Mouse (Mus musculus) hindbrain, postnatal 0 days (tissue): ENCODE measurements around the gene Lmnb2. TPM values are rescaled to one million over a fixed set of nuclear protein-coding genes. Genes with fewer than 3 reads are reported as not detected.

Experiments
- ATAC-seq: fragments of 200-750 bp; cut with Nextera tagmentation; 2 replicates; pipeline ENCODE4 v1.8.0; 2017; ENCODE audit warnings: mild to moderate bottlenecking, moderate TSS enrichment, moderate library complexity
- DNase-seq: peaks from one replicate; pipeline ENCODE4 v3.0.0-alpha.2; 2015; ENCODE audit warnings: low spot score
- H3K27ac ChIP-seq: fragments of 300-500 bp; sonication (generic); 2 replicates; pipeline ENCODE4 v1.5.1; 2014; ENCODE audit warnings: mild to moderate bottlenecking
- H3K27me3 ChIP-seq: fragments of 300-500 bp; sonication (generic); 2 replicates; pipeline ENCODE4 v1.6.1; 2014; ENCODE audit warnings: low read length, mixed read lengths; ENCODE audit not compliant: insufficient read depth
- H3K36me3 ChIP-seq: fragments of 300-500 bp; sonication (generic); 2 replicates; pipeline ENCODE4 v1.6.1; 2014; ENCODE audit warnings: low read length, mixed read lengths; ENCODE audit not compliant: insufficient read depth
- H3K4me1 ChIP-seq: fragments of 300-500 bp; sonication (generic); 2 replicates; pipeline ENCODE4 v1.6.1; 2014; ENCODE audit warnings: antibody characterized with exemption, low read length, mixed read lengths; ENCODE audit not compliant: insufficient read depth
- H3K4me2 ChIP-seq: fragments of 300-500 bp; sonication (generic); 2 replicates; pipeline ENCODE4 v1.6.1; 2014; ENCODE audit warnings: low read depth, mild to moderate bottlenecking, low read length, moderate library complexity, mixed read lengths
- H3K4me3 ChIP-seq: fragments of 300-500 bp; sonication (generic); 2 replicates; pipeline ENCODE4 v1.5.1; 2014; ENCODE audit warnings: low read length
- H3K9ac ChIP-seq: fragments of 300-500 bp; sonication (generic); replicated peaks from 2 replicates; pipeline ENCODE4 v1.6.1; 2014; ENCODE audit warnings: mild to moderate bottlenecking, low read length, moderate library complexity, mixed read lengths
- H3K9me3 ChIP-seq: fragments of 300-500 bp; sonication (generic); 2 replicates; pipeline ENCODE4 v1.6.1; 2016; ENCODE audit warnings: low read length, mixed read lengths
- CTCF ChIP-seq: IDR thresholded peaks from 2 replicates; pipeline ENCODE4 v1.5.1; 2016; ENCODE audit warnings: antibody characterized with exemption, control low read depth, low read depth
- WGBS: fragments of 180-500 bp; shearing (Covaris S2); extraction: QIAGEN DNeasy Blood & Tissue Kit; methylation state at CpG from one replicate; pipeline ENCODE4 v1.1.7; 2014; 5-methylcytosine and 5-hydroxymethylcytosine counted together
- polyA plus RNA-seq: library from polyadenylated mRNA; unstranded; fragments of >200 nt; fragmentation: Nextera tagmentation; extraction: Ambion mirVana; gene quantifications from 2 replicates; pipeline ENCODE4 v1.2.1, GENCODE M21; 2015
- total RNA-seq: library from RNA; depleted of rRNA; stranded (reverse); fragments of >200 nt; gene quantifications from 2 replicates; pipeline ENCODE4 v1.2.3, GENCODE M21; 2014; rRNA removed

Lmnb2 gene
- total RNA-seq (42.3 and 43.2 TPM in 2 replicates), polyA plus RNA-seq (24.8 and 25.6 TPM in 2 replicates)

DNA sequence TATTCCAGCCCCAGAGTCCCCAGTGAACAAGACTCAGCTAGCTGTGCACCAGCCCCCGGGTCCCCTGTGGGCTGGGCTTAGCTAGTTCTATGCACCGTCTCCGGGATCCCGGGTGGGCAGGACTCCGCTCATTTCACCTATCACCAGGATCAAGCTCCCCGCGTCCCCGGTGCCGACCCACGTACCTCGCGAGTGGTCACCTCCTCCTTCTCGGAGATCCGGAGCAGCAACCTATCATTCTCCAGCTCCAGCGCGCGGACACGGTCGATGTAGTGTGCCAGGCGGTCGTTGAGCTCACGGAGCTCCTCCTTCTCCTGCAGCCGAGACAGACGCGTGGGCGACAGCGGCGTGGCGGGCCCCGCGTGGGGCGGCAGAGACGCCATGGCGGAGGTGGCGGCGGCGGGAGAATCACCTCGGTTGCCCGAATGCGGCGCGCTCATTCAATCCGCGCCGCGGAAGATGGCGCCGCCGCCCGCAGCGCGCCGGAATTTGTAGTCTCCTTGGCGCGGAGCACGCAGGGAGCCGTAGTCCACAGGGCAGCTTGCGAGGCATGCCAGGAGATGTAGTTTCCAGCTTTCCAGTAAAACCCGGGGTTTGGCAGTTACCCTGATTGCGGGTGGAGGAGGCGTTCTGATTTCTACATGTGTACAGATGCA lies at the start of gene Lmnb2:
Gene Lmnb2 (minus strand): TSS at position 467 of the 656 bp plus-strand sequence.
- H3K9me3 ChIP-seq = no peaks in the 10 kb centered on the region
- H3K36me3 ChIP-seq = no peaks in the 10 kb centered on the region
- TF ChIP-seq CTCF = 0 out of 2 replicates have a peak, but pooled peaks have one; percentile 1
- no peaks in the 10 kb centered on the region for H3K27me3 ChIP-seq
- peak within 1 kb of the TSS; percentile 86 for H3K9ac ChIP-seq
- H3K27ac ChIP-seq = peak within 1 kb of the TSS; percentile 85
- ATAC-seq (peak; percentile 78), DNase-seq (peak; percentile 94)
- H3K4me1 ChIP-seq = peaks cover 7% of the 10 kb centered on the region; the same call in 1 of the 2 replicates
- H3K4me2 ChIP-seq = peak within 1 kb of the TSS; percentile 91
- peak within 1 kb of the TSS; percentile 94 for H3K4me3 ChIP-seq
- WGBS = under 1% methylated on average over 61 of the region's 61 CpGs

GRCm38 (mm10) chr10:80967101-80967656 lies 49.1 kb upstream of the Lmnb2 start:
- TF ChIP-seq CTCF = no peak
- Histone ChIP-seq H3K4me2 (no peak overlapping the region), H3K9me3 (no peaks in the 10 kb centered on the region), H3K9ac (no peak overlapping the region), H3K27ac (no peak overlapping the region), H3K27me3 (no peaks in the 10 kb centered on the region), H3K4me3 (no peak overlapping the region), H3K36me3 (no peaks in the 10 kb centered on the region), H3K4me1 (peaks cover 1% of the 10 kb centered on the region; the same call in 1 of the 2 replicates)
- 43% methylated on average over 3 of the region's 3 CpGs for WGBS
- ATAC-seq = no peak
- DNase-seq = peak; percentile 66

DNA sequence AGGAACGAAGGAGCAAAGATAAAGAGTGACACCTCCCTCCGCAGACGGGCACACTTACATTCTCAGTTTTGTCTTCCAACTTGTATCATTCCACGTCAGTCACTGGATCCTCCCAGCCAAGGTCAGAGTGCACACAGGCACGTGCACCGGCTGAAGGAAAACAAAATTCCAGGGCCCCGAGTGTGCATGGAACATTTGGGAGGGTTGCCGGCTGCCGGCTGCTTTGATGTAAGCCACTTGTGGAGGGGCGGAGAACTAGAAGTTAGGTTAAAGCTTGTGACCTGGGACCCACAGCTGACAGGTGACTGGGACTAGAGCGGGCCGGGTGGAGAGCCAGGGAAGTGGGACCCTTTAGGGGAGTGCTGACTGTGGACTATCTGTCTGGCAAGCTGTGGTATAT lies 48.3 kb upstream of the Lmnb2 start:
- Histone ChIP-seq H3K36me3 (no peaks in the 10 kb centered on the region), H3K9ac (no peak overlapping the region), H3K27me3 (no peaks in the 10 kb centered on the region), H3K4me3 (no peak overlapping the region), H3K4me2 (no peak overlapping the region), H3K9me3 (no peaks in the 10 kb centered on the region), H3K27ac (no peak overlapping the region), H3K4me1 (no peaks in the 10 kb centered on the region)
- no peak for TF ChIP-seq CTCF
- DNase-seq = no peak
- 65% methylated on average over 12 of the region's 12 CpGs for WGBS
- no peak for ATAC-seq

DNA sequence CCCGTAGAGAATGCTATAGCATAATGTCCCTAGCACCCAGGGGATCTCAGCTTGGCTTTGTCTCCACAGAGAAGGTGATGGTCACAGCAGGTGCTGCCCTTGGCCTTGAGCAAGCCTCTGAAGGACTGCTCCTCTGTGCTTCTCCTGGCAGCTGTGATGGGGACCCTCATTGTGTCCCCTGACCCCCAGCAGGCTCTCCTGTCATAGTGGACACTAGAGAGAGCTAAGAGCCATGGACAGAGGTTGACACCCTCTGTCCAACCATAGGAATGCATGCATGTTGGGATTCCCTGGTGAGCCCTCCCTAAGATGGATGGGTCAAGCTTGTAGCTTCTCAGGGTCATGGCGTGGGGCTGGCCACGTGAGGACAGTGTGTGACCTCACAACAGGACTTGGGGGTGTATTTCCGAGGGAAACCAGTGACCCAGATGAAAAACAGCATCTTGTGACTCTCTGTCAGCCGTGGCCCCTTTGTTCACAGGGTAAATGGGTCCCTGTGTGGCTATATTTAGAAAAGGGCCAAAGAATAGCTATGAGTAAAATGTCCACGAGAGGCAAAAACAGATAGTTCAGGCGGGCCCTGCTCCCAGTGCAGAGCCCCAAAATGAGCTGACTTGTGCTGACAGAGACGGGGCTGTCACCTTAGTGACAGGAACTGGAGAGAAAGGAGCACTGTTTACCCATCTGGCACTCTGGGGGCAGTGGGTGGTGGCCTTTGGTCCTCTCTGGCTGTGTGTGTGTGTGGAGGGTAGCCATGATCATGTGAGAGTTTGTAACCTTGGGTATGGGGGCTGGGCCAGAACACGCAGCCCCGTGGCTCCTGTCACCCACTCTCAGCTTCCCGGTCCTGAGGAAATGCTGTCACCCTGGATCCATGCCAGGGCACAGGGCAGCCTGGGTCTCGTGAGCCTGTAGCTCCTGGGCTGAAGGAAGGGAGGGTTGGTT lies 45.3 kb upstream of the Lmnb2 start:
- Histone ChIP-seq H3K9ac (no peak overlapping the region), H3K36me3 (no peaks in the 10 kb centered on the region), H3K4me1 (no peaks in the 10 kb centered on the region), H3K4me3 (no peak overlapping the region), H3K4me2 (no peak overlapping the region), H3K27me3 (no peaks in the 10 kb centered on the region), H3K9me3 (no peaks in the 10 kb centered on the region), H3K27ac (no peak overlapping the region)
- ATAC-seq (0 out of 2 replicates have a peak, but pooled peaks have one; percentile 14), DNase-seq (no peak)
- 42% methylated on average over 12 of the region's 12 CpGs for WGBS
- no peak for TF ChIP-seq CTCF

GRCm38 (mm10) chr10:80962585-80962984 lies 44.5 kb upstream of the Lmnb2 start:
- H3K9me3 ChIP-seq = no peaks in the 10 kb centered on the region
- no peak for TF ChIP-seq CTCF
- no peaks in the 10 kb centered on the region for H3K36me3 ChIP-seq
- WGBS = 77% methylated on average over 5 of the region's 5 CpGs
- H3K4me3 ChIP-seq = no peak overlapping the region
- H3K27me3 ChIP-seq = no peaks in the 10 kb centered on the region
- H3K9ac ChIP-seq = no peak overlapping the region
- H3K4me1 ChIP-seq = no peaks in the 10 kb centered on the region
- ATAC-seq (no peak), DNase-seq (no peak)
- H3K27ac ChIP-seq = no peak overlapping the region
- H3K4me2 ChIP-seq = no peak overlapping the region

DNA sequence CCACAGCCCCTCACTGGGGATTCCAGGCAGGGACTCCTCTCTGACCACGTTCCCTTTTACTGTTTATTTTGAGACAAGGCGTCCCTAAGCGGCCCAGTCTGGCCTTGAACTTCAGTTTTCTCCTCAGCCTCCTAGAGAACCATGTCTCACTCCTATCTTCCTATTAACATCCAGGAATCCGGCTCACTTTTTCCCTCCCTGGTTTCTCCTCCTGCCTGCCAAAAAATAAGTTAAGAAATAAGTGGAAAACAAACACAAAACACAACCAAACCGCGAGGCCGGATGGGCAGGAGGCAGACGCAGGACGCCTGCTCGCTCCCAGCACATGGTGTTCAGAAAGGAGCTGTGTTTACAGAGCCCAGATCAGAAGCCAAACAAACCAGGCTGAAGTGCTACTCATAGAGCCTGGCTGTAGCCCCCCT lies 44.0 kb upstream of the Lmnb2 start:
- H3K27me3 ChIP-seq = no peaks in the 10 kb centered on the region
- no peak overlapping the region for H3K4me3 ChIP-seq
- DNase-seq = no peak
- H3K9ac ChIP-seq = no peak overlapping the region
- H3K36me3 ChIP-seq = no peaks in the 10 kb centered on the region
- H3K4me1 ChIP-seq = no peaks in the 10 kb centered on the region
- H3K27ac ChIP-seq = no peak overlapping the region
- no peak for ATAC-seq
- no peaks in the 10 kb centered on the region for H3K9me3 ChIP-seq
- TF ChIP-seq CTCF = no peak
- WGBS = 55% methylated on average over 10 of the region's 10 CpGs
- H3K4me2 ChIP-seq = no peak overlapping the region
